Mouse (Mus musculus): ENCODE results near the gene Hes2.

DNA sequence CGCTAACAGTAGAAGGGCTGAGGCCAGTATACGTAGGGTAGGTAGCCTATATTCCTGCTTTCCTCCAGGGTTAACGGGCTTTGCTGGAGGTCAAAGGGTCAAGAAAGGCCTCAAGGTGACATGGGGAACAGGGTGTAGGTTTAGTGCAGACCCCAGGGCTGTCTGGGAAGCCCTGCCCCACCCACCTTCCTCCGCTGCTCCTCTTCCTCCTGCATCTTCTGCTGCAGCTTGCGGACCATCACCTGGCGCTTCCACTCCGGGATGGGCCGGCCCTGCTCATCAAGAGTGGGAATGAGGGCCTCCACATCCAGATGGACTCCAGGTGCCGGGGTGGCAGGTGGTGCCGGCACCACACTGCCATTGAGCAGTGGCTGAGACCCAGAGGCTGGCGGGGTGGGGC lies 30.8 kb upstream of the Hes2 start:
- TF ChIP-seq POLR2A (IDR thresholded peaks at IDR 0.05; ENCODE audit: control insufficient read depth, low read depth, low read length), result no peak
- no peak for TF ChIP-seq CTCF (IDR thresholded peaks at IDR 0.05; ENCODE audit: control insufficient read depth, insufficient read depth, insufficient replicate concordance, low read depth, low read length)

Measured in testis, adult 2 months (tissue).